ENCODE assay signal across 8 mouse cellular contexts in genomic region chr1:162184003-162184748, GRCm38 (mm10).
DNase-seq lines count a peak whose midpoint lies in the region; ATAC-seq and TF ChIP-seq lines count a peak whose summit lies in the region.

No protein-coding gene starts in this region.

- H3K27me3 ChIP-seq in cerebellum, adult 2 months (ENCODE audit: control insufficient read depth, insufficient read depth, low read length): no peaks in the 10 kb centered on the region
- no peaks in the 10 kb centered on the region for H3K27me3 ChIP-seq in hindbrain, postnatal 0 days (ENCODE audit: insufficient read depth, low read length)
- H3K27me3 ChIP-seq in midbrain, embryonic 12.5 days: no peaks in the 10 kb centered on the region

- TF ChIP-seq CTCF in cerebellum, adult 2 months (IDR thresholded peaks at IDR 0.05; ENCODE audit: borderline replicate concordance, insufficient read depth, low read depth, low read length): no peak
- no peak for TF ChIP-seq CTCF in hindbrain, postnatal 0 days (IDR thresholded peaks at IDR 0.05; ENCODE audit: low read depth)

- no peak overlapping the region for H3K27ac ChIP-seq in cerebellum, adult 2 months (ENCODE audit: insufficient read depth, low read length)
- H3K27ac ChIP-seq in hindbrain, postnatal 0 days: peak overlapping the region; percentile 1; the same call in 1 of the 2 replicates
- H3K27ac ChIP-seq in midbrain, embryonic 12.5 days (replicated peaks): peak overlapping the region; percentile 60

- H3K4me3 ChIP-seq in cerebellum, adult 2 months (replicated peaks; ENCODE audit: insufficient read depth, low read depth, low read length): no peak overlapping the region
- no peak overlapping the region for H3K4me3 ChIP-seq in hindbrain, postnatal 0 days (ENCODE audit: low read length)
- no peak overlapping the region for H3K4me3 ChIP-seq in midbrain, embryonic 12.5 days

- no peaks in the 10 kb centered on the region for H3K9me3 ChIP-seq in hindbrain, postnatal 0 days (ENCODE audit: low read length)
- H3K9me3 ChIP-seq in midbrain, embryonic 12.5 days: no peaks in the 10 kb centered on the region

- TF ChIP-seq POLR2A in cerebellum, adult 2 months (IDR thresholded peaks at IDR 0.05; ENCODE audit: borderline replicate concordance, insufficient read depth, low read length): no peak

- ATAC-seq in hindbrain, postnatal 0 days: 0 out of 2 replicates have a peak, but pooled peaks have one; percentile 21
- peak; percentile 32 for ATAC-seq in midbrain, embryonic 12.5 days (ENCODE audit: low FRiP score, low read depth)

- DNase-seq in embryo, embryonic 9.5 days (ENCODE audit: extremely low spot score): peak; percentile 18
- no peak for DNase-seq in embryo, embryonic 10.5 days (ENCODE audit: low spot score)
- peak; percentile 75 to 81 for DNase-seq in cerebellum, adult 2 months
- DNase-seq in gastrocnemius, postnatal 36 days: peak; percentile 68 to 69
- DNase-seq in hindbrain, postnatal 0 days (ENCODE audit: low spot score): peak; percentile 58
- no peak for DNase-seq in ovary, postnatal 10 days (ENCODE audit: low spot score)
- no peak for DNase-seq in thymus, postnatal 10 days (ENCODE audit: low spot score in 2 of 2)

- intact Hi-C loops in gastrocnemius, postnatal 36 days (cut with DNase I): no loop called here

- H3K36me3 ChIP-seq in hindbrain, postnatal 0 days (ENCODE audit: insufficient read depth, low read length): no peaks in the 10 kb centered on the region
- H3K36me3 ChIP-seq in midbrain, embryonic 12.5 days: no peaks in the 10 kb centered on the region

- 38% methylated on average over 14 of the region's 14 CpGs for WGBS in cerebellum, adult 2 months
- WGBS in hindbrain, postnatal 0 days: 35% methylated on average over 14 of the region's 14 CpGs
- 43% methylated on average over 14 of the region's 14 CpGs for WGBS in midbrain, embryonic 12.5 days

- H3K9ac ChIP-seq in hindbrain, postnatal 0 days (replicated peaks; ENCODE audit: low read length): no peak overlapping the region
- H3K9ac ChIP-seq in midbrain, embryonic 12.5 days (replicated peaks): no peak overlapping the region

- peaks cover 7% of the 10 kb centered on the region; the same call in 1 of the 2 replicates for H3K4me1 ChIP-seq in cerebellum, adult 2 months (ENCODE audit: control insufficient read depth, insufficient read depth, low read length)
- H3K4me1 ChIP-seq in hindbrain, postnatal 0 days (ENCODE audit: insufficient read depth, low read length): peaks cover 13% of the 10 kb centered on the region
- H3K4me1 ChIP-seq in midbrain, embryonic 12.5 days: peaks cover 19% of the 10 kb centered on the region

- no peak overlapping the region for H3K4me2 ChIP-seq in hindbrain, postnatal 0 days (ENCODE audit: low read depth, low read length)
- H3K4me2 ChIP-seq in midbrain, embryonic 12.5 days (replicated peaks): no peak overlapping the region

Comparison
In these comparisons a context has a peak if more than half of its experiments do, and no peak if none do; other contexts are left out.
1. DNase-seq: peak in embryo, embryonic 9.5 days (single experiment), cerebellum, adult 2 months (2 of 2), gastrocnemius, postnatal 36 days (2 of 2) and hindbrain, postnatal 0 days (single experiment); none in embryo, embryonic 10.5 days (single experiment), ovary, postnatal 10 days (single experiment) and thymus, postnatal 10 days (0 of 2).